Mouse (Mus musculus): ENCODE results near the gene Apopt1.

The Apopt1 gene

DNA sequence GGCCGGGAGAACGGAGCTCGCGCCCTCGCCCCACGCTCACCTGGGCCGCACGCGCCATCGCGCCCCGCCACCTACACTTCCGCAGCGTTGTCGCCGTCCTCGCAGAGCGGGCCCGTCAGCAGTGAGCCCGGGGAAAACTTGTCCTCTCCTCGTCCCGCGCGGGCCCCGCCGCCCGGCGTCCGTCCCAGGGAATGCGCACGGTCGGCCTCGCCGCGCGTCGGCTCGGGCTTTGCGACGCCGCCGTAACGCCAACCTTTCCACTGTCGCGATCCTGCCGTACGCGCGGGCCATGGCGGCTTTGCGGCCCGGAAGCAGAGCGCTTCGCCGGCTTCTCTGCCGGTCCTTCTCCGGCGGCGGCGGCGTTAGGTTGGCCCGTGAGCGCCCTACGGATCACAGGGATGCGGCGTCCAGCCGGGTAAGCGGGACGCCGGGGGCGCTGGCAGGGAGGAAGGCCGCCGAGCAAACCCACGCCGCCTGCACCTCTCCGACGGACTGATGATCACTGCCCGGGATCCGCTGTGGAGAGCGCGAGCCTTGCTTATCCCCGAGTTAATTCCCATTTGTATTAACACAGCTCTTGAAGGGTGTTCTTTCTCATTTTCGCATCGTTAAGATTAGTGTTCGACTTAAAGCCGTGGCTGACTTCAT, at the start of gene Apopt1, which contains the start of gene Bag5:
Gene Apopt1 (plus strand): TSS at position 258 of the 648 bp plus-strand sequence.
Gene Bag5 (minus strand): TSS at position 254 of the 648 bp plus-strand sequence.
- peak; percentile 92 for DNase-seq (ENCODE audit: low spot score)

DNA sequence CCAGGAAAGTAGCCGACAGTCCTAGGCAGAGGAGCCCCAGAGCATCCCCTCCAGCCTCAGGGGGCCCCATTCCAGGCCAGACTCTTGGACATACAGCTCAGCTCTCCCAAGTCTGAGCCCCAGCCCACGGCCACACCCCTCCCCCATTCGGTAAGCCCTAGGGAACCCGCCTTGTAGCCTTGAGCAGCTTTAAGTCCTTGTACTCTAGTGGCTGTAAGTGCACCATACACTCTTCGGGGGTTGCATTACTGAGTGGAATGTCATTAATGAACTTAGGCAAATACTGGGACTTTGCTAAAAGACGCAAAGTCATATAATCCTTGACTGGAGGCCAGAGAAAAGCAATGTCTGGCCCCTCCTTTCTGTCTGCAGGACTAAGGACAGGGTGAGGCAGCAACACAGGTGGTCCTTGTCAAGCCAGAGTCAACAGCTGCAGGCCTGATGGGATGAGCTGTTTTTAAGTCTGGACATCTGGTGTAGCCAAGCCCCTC, 48.9 kb upstream of the Apopt1 start:
- peak; percentile 30 for DNase-seq (ENCODE audit: low spot score)

DNA sequence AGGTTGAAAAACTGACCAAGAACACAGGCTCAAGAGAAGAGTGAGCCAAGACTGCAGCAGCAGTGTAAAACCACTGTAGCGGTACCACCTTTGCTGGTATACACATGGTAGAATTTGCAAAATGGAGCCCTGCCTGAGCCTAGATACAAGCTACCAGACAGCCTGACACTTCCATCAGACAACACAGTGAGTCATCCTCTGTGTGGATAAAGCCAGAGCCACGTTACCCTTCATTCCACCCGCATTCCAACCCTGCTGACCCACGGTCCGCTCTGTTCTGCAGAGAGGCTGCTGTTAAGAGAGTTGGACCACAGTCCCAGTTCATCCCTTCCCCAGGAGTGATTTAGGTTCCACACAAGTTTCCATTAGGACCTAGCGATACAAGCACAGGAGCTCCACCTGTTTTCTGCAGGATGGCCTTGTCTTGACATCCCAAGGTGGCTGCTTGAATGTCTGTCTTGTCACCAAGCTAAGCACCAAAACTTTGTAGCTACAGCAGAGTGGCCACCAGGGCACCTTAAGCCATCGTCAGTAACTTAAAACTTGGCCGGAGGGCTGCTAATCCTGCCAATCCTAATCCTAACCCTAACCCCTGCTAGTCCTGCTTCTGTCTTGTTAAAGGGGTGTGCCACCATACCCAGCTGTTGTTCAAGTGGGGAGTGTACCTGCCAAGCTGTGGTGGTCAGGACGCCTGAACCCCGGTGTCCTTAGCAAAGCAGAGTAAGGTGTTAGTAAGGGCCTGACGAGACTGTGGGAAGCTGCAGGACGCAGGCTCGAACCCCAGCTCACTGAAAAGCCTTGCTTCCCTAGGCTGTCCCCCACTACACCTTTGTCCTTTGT, 47.8 kb upstream of the Apopt1 start:
- DNase-seq (ENCODE audit: low spot score), result no peak

- no peak for DNase-seq (ENCODE audit: low spot score)
These were observed 46.7 kb upstream of the Apopt1 start for GRCm38 (mm10) chr12:111666380-111666779.

DNA sequence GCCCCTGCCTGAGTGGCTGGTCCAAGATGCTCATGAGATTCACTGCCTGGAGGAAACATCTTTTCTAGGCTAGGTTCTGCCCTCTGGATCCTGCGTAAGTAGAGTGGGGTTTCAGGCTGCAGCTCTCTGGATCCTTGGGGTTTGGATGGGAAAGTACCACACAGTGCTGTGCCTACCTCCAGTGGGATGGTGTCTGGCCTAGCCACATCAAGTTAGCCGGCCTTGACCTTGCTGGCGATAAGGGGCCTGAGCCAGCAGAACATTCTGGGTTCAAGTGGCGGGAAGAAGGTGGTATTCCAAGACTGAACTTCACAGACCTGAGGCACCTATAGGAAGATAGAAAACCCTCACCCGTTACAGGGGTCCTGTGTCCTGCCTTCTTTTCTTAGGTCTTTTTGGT, 45.6 kb upstream of the Apopt1 start:
- DNase-seq (ENCODE audit: low spot score), result no peak

DNA sequence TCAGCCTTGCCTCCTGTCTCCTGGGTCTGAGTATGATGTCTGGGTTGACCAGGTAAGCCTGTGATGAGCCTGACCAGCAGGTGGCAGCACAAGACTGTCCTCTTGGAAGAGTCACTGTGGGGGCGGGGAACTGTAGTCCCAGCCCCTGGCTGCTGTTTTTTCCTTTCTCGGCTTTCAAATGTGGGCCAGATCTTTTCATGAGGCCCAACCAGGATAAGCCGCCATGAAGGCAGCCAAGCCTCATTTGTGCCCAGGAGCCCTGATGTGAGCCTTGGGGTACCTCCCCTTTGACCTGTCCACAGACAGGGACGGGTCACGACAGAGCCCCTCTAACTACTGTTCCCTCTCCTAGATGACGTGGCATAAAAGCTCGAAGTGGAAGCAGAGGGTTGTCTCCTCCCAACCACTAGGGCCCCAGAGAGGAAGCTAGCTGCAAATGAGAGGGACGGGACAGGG, 44.6 kb upstream of the Apopt1 start:
- peak; percentile 98 for DNase-seq (ENCODE audit: low spot score)

DNA sequence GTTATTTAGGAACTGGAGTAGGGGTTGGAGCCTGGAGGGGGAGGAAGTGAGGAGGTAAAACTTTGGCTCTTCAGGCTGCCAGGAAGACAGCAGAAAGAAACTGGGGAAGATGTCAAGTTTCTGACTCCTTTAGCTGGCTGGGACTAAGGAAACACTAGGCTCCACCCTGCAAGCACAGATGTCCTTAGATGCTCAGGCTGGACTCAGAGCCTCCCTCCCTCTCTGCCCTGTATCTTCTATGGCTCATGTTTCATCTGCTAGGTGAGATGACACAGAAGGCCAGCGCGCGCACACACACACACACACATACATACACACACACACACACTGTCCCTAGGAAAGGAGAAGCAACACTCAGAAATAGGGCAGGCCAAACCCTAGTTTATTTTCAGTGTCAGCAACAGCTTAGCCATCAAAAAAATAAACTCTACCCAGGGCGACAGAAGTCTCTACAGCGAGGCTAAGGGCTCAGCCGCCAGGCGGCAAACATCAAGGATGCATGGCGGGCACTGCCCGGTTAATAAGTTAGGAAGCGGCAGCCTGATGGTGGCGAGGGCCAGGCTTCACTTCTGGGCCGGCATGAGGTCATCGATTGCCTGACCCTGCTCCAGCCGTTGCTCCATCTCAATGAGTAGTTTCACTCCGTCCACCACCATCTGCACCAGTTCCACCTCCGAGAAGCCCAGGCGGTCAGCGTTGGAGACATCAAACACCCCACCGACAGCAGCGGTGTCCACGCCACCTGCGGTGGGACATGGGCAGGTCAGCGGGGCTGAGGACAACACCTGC, 43.9 kb upstream of the Apopt1 start:
- DNase-seq (ENCODE audit: low spot score), result peak; percentile 36

DNA sequence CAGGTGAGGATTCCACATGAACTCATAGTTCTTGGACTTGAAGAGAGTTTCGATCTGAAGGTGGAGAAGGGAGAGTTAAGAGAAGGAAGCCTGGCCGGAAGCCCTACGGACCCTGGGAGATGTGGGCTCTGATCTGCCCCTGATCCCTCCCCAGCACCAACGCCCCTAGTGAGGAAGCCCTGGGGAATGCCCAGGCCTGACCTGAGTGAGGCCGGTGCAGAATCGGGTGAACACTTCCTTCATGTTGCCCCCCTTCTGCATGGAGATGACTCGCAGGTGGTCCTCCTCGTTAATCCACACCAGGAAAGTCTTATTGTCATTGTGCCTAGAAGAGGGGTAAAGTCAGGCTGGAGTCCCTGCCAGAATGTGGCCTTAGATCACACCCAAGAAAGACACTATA, 43.1 kb upstream of the Apopt1 start:
- DNase-seq (ENCODE audit: low spot score), result no peak

GRCm38 (mm10) chr12:111670371-111670971, 42.6 kb upstream of the Apopt1 start:
- DNase-seq (ENCODE audit: low spot score), result no peak

DNA sequence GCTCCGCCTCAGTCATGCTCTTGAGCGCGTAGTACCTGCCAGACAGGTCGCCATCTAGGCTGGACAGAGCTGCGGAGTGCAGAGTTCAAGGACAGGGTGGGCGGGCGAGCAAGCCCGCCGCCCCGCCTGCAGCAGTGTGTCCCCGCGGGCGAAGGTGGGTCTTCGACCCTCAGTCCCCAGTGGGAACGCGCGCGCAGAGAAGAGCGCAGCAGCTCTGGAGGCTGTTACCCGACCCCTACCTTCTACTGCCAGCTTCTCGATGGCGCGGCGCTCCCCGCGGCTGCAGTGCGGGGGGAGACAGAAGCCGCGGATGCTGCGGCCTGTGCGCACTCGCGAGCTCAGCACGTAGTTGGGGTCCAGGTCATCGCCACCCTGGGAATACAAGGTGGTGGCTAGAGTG, 42.1 kb upstream of the Apopt1 start:
- DNase-seq (ENCODE audit: low spot score), result no peak

DNA sequence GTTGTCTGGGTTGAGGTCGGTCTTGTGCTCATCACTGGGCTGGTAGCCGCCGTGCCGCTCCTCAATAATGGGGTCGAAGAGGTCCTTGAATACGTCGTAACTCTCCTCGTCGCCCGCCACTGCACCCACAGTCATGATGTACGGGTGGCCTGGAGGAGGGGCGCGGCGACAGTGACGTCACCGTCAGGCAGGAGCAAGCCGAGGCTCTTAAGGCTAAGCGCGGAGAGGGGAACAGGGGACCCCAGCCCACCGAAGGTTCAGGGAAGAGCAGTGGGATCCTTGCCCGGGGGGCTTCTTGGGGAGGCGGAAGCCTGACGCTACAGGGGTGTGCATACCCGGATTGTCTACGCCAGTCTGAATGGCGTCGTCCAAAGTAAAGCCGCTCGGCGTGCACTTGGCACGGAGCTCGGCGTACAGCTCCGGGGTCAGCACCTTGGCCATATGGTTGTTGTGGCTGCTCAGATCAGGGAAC, 41.6 kb upstream of the Apopt1 start:
- peak; percentile 67 for DNase-seq (ENCODE audit: low spot score)

DNA sequence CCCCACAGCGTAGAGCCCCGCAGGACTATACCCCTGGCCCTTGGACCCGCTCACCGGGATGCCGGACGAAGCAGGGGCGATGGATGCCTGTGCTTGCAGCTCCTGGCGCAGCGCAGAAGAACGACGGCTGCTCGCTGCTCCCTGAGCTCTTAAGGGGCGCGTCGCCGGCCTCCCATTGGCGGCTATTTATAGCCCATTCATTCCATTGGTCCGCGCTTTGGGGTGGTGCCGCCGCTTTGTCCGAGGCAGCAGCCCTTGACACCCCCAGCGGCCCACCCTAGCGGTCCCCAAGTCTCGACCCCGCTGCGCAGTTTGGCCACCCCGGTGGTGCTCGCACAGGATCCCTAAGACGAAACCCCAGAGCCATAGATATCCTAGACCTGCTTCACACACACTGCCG, 40.9 kb upstream of the Apopt1 start, which contains the start of gene Ckb:
Gene Ckb (minus strand): TSS at position 163 of the 400 bp plus-strand sequence.
- DNase-seq (ENCODE audit: low spot score), result peak; percentile 93

DNA sequence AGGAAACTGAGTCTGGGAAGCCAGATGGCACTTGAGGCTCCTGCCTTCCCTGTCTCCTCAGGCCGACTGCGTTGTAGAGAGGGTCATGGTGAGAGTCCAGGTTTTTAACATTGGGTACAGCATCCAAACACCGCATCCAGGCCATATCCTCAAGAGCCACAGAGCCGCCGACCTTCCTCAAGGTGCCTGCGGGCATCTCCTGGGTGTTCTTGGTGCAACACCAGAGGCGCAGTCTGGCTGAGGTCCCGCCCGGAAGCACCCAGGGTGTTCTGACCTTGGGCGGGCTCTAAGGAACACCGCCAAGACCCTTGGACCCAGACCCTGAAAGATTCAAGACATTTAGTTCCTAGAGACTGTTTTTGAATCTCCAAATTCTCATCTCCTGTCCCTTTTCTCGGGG, 40.5 kb upstream of the Apopt1 start:
- no peak for DNase-seq (ENCODE audit: low spot score)

DNA sequence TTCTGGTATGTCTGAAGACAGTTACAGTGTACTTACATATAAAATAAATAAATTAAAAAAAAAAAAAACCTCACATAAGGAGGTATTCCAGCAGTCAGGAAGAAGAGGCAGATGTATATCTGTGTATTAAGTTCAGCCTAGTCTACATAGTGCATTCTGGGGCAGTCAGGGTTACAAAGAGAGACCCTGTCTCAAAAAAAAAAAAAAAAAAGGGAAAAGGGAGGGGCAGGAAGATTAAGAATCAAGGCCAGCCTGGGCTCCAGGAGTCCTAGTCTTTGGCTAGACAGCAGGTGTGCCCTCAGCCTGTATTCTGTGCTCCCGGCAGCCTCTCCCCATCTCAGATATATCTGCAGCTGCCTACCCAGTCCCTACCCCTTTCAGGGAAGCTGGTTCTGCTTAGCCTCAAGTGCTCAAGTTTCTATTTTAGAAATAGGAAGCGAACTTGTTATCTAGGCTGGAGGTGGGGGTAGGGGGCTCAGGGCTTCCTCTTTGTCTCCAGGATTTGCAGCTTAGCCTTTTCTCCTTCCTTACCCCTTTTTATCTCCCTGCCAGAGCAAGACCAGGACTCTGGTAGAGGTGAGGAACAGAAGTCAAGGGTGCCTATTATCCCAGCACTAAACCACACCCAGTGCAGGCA, 38.1 kb upstream of the Apopt1 start:
- no peak for DNase-seq (ENCODE audit: low spot score)

DNA sequence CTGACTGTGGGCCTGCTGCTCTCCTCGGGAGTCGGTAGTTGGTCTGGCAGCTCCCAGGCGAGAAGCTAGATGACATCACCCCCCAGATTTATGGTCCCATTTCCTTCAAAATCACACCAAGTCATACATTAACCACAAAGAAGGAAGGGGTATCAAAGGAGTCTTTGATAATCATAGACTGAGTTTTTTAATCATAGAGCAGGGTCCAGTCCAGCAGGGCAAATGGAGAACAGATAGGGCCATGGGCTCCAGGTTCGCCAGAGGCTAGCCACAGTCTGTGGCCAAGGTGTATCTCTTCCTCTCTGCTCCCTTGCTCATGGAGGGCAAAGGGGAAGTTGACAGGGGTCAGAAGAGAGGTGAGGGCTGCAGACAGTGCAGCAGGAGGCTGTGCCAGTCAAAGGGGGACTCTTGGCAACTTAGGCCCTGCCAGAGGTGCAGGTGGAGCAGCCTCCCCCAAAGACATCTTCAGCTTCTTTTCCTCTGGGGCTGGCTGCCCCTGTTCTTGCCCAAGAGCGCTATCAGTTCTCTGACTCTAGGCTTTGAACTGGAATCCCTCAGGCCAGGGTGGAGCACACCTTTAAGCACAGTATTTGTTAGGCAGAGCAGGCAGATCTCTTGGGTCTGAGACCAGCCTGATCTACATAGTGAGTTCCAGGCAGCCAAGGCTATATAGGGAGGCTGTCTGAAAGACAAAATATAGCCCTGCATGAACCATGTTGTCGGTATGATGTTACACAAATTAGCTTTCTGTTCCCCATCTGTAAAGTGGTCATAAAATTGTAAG, 37.1 kb upstream of the Apopt1 start:
- DNase-seq (ENCODE audit: low spot score), result no peak

DNA sequence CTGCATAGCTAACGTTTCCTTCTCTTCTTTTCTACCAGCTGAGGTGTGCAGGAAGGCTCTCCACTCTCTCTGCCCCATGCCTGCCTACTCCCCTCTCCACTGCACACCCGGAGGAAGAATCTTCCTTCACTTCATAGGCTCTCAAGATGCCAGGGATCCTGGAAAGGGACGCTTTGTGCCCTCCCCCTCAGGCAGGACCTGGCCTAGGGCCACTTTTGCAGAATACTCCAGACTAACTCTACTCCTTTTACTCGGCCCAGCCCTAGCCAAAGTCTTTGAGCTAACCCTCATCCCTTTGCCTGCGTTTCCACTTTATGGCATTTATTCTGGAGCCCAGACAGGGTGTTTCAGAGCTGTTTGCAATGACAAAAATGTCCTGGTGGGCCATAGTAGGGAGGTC, 35.6 kb upstream of the Apopt1 start:
- DNase-seq (ENCODE audit: low spot score), result no peak

DNA sequence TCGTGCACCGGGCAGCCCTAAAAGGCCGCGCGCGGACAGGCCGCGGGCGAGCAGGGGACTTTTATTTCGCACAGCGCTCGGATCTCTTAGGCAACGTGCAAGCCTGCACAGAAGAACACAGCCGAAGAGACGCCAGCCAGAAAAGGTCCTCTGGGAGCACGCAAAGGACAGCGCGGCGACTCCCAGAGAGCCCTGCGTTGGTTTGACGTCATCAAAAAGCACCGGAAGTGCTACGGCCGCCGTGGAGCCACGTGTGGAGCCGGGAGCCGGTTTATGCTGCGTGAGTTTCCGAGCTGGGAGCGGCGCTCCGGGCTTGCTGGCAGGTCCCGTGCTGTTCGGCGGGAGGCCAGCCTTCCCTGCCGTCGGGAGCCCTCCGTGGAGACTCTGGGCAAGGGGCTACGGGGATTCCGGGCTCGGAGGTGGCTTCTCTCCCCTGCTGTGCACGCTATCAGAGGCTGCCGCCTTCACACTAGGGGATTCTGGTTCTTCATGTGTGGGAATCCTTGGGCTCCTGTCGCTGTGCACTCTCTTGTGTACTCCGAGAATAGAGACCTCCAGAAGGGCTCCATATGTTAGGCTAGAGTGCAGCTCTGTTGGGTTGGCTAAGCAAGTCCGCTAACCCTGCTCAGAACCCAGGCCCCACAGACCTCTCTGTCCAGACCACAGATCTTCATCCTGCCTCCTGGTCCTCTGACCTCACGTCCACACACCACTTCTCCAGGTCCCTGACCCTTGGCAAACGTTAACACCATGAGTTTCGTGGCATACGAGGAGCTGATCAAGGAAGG, 35.0 kb upstream of the Apopt1 start, which contains the start of gene Trmt61a:
Gene Trmt61a (plus strand): TSS at position 224 of the 788 bp plus-strand sequence.
- DNase-seq (ENCODE audit: low spot score), result peak; percentile 97

GRCm38 (mm10) chr12:111678670-111678933, 34.5 kb upstream of the Apopt1 start:
- DNase-seq (ENCODE audit: low spot score), result no peak

- no peak for DNase-seq (ENCODE audit: low spot score)
These were observed 34.1 kb upstream of the Apopt1 start for GRCm38 (mm10) chr12:111678997-111679396.

DNA sequence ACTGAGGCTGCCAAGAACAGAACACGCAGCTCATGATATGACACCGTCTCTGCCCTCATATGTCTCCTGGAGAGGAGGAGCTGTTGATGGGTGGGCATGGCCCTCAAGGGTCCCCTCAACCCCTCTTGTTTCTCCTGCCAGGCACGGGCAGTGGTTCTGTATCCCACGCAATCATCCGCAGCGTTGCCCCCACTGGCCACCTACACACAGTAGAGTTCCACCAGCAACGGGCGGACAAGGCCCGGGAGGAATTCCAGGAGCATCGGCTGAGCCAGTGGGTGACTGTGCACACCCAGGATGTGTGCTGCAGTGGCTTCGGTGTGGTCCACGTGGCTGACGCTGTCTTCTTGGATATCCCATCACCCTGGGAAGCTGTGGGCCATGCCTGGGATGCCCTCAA, 32.4 kb upstream of the Apopt1 start:
- no peak for DNase-seq (ENCODE audit: low spot score)

Measured in embryo, embryonic 10.5 days (tissue).